Mouse (Mus musculus) spleen, adult 10 weeks (tissue): ENCODE data around the gene Cr1l. TPM values are rescaled to one million over a fixed set of nuclear protein-coding genes. Genes with fewer than 3 reads are reported as not detected.

Source experiments
- polyA plus RNA-seq: library from polyadenylated mRNA; stranded (reverse); fragments of 350-450 nt; fragmentation: Illumina TruSeq; extraction: RNeasy Lipid Tissue Mini Kit (QIAGEN cat#74804); gene quantifications from one replicate; pipeline ENCODE4 v1.2.3, GENCODE M21; 2015; ENCODE audit warnings: low replicate concordance; ENCODE audit not compliant: insufficient read depth

The Cr1l gene
- polyA plus RNA-seq: 180 TPM

GRCm38 (mm10) chr1:195130953-195131674 lies at the start of gene Cr1l:
TSS of gene Cr1l (minus strand) at chr1:195131586.

GRCm38 (mm10) chr1:195175980-195176931 lies 44.9 kb upstream of the Cr1l start, which contains the start of gene Cr2:
TSS of gene Cr2 (minus strand) at chr1:195176716.

GRCm38 (mm10) chr1:195092220-195092720 lies 39.1 kb downstream of the Cr1l start, which contains the start of gene Cd46:
TSS of gene Cd46 (minus strand) at chr1:195092249.

Other genes with a start within 250 kb of the Cr1l start
- 23.6 TPM for gene Cd34, start 192.8 kb downstream of the Cr1l start, polyA plus RNA-seq
- gene Cd46, start 39.3 kb downstream of the Cr1l start, polyA plus RNA-seq: 6.8 TPM
- 903 TPM for gene Cr2, start 45.1 kb upstream of the Cr1l start, polyA plus RNA-seq